Mouse (Mus musculus) erythroblast, embryonic 14.5 days (primary cell): ENCODE measurements around the gene Palm2.

Experiments
- GATA1 ChIP-seq: IDR thresholded peaks from 2 replicates; pipeline ENCODE4 v1.6.1; 2012; ENCODE audit warnings: low read length, inconsistent platforms, mixed read lengths
- TAL1 ChIP-seq: IDR thresholded peaks from 3 replicates; pipeline ENCODE4 v1.6.1; 2012; ENCODE audit warnings: low read length, inconsistent platforms, mixed read lengths

DNA sequence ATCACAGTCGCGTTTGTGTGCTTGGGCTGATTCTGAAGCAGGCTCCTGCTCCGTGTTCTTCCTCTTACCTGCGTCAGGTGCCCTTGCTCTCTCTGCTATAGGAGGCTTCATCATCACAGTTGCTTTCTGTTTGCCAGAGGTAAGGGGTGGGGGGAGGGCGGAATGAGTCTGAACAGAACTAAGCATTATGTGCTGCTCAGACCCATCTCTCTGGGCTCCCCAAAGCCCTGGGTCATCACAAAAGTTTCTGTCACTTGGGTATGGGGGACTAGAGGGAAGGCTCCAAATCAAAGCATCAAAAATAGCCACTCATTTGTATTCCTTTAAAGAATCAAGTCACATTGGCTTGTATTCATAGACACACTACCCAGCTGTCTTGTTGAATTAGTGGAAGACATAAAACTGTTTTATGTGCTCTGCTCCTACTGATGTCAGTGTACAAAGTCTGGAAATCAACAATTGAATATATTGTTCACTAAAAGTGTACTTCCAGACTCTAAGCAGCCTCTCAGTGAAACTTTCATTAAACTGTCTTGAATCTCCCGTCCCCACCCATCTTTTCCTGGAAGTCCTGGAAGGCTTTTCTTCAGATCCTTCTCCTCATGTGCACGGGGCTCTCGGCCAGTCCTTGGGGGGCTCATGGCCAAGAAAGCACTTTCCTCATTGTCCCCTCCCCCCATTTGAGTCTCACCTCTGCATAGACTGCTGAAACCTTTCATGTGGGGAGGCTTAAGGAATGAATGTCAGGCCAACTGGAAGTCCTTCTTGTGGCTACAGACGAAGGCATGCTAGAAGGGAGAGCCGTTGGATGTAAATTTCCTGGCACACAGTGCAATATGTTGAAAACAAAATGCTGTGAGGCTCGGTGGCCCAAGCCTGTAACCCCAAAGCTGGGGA, 269.8 kb downstream of the Palm2 start:
- no peak for TF ChIP-seq TAL1
- no peak for TF ChIP-seq GATA1
